Mouse (Mus musculus) macrophage (primary cell): Measurements from ENCODE around the gene Hs1bp3. TPM values are rescaled to one million over a fixed set of nuclear protein-coding genes. Genes with fewer than 3 reads are reported as not detected.

Experiments used
- H3K27ac ChIP-seq: fragments of 350-480 bp; formaldehyde crosslinking; 2 replicates; pipeline ENCODE4 v1.9.0; 2021
- H3K36me3 ChIP-seq: fragments of 350-480 bp; formaldehyde crosslinking; 2 replicates; pipeline ENCODE4 v1.9.0; 2021; ENCODE audit errors: inconsistent target
- H3K4me3 ChIP-seq: fragments of 350-480 bp; formaldehyde crosslinking; 2 replicates; pipeline ENCODE4 v1.9.0; 2021; ENCODE audit errors: inconsistent target
- H3K79me2 ChIP-seq: fragments of 350-480 bp; formaldehyde crosslinking; 2 replicates; pipeline ENCODE4 v1.9.0; 2021; ENCODE audit errors: inconsistent target
- WGBS: methylation state at CpG from one replicate; pipeline ENCODE4 v1.1.7; 2026; ENCODE audit warnings: inconsistent platforms; ENCODE audit not compliant: missing documents; 5-methylcytosine and 5-hydroxymethylcytosine counted together
- polyA plus RNA-seq: library from polyadenylated mRNA; stranded (reverse); fragments of 250-400 nt; gene quantifications from 3 replicates; pipeline ENCODE4 v1.2.4, GENCODE M21; 2018; ENCODE audit warnings: inconsistent platforms

The Hs1bp3 gene
- polyA plus RNA-seq, 1 experiment from 2014 or later = 40.0 TPM

GRCm38 (mm10) chr12:8377169-8377568, 63.9 kb downstream of the Hs1bp3 start:
- Histone ChIP-seq H3K27ac (no peak overlapping the region), H3K36me3 (no peaks in the 10 kb centered on the region), H3K79me2 (no peaks in the 10 kb centered on the region), H3K4me3 (no peak overlapping the region)
- 100% methylated on average over 1 of the region's 1 CpGs for WGBS

- 89% methylated on average over 9 of the region's 9 CpGs for WGBS
- Histone ChIP-seq H3K27ac (no peak overlapping the region), H3K36me3 (no peaks in the 10 kb centered on the region), H3K79me2 (no peaks in the 10 kb centered on the region), H3K4me3 (no peak overlapping the region)
Observed at GRCm38 (mm10) chr12:8377955-8378620, 64.9 kb downstream of the Hs1bp3 start.

DNA sequence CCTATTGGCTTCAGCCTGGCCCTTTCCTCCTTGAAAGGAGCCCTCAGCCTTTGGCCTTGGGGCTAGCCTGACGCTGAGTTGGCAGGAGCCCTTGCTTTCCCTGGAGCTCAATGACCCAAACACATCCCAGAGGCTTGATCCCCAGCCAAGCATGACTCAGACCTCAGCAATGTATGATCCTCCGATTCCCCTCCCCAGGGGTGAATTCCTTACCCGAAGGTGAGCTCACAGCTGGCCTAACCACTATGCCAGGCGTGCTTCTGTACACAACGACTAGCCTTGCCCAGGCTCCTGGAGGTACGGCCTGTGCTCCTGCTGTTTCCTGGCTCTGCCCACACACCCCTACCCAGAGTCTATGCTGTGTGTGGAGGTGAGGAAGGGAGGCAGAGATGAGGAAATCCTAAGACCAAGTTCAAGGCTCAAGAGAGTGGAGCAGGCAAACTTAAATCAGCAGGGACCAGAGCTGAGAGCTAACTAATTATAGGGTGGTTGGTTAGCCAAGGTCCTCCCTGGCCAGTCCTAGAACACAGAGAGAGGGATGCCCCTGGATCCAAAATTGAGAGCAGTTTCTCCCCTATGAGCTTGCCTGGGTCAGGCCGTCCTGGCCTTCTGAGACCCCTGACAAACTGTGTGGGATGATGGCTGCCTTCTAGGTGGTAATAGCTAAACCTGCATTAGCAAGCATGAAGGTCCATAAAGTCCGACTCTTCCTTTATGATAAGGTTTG, 66.7 kb downstream of the Hs1bp3 start:
- Histone ChIP-seq H3K27ac (no peak overlapping the region), H3K79me2 (no peaks in the 10 kb centered on the region), H3K36me3 (no peaks in the 10 kb centered on the region), H3K4me3 (no peak overlapping the region)
- WGBS = 71% methylated on average over 8 of the region's 8 CpGs

DNA sequence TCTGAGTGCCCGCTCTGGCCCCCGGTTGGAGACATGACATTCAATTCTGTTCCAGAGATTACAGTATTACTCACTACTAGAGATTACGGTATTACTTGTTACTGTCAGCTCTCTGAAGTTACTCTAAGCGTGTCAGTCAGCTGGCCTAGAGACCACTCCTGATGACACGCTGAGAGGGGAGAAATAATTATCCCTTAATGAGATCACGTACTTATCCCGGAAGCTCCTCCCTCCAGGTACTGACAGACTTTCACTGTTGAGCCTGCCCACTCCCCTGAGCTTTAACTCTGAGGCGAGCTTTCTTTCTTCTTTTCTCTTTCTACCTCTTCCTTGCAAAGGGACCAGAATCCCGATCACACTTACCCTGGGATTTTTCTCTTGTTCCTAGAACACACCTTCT, 67.7 kb downstream of the Hs1bp3 start:
- Histone ChIP-seq H3K36me3 (no peaks in the 10 kb centered on the region), H3K27ac (no peak overlapping the region), H3K4me3 (no peak overlapping the region), H3K79me2 (no peaks in the 10 kb centered on the region)
- 92% methylated on average over 9 of the region's 9 CpGs for WGBS

GRCm38 (mm10) chr12:8381940-8382339, 68.7 kb downstream of the Hs1bp3 start:
- Histone ChIP-seq H3K4me3 (no peak overlapping the region), H3K27ac (no peak overlapping the region), H3K36me3 (no peaks in the 10 kb centered on the region), H3K79me2 (no peaks in the 10 kb centered on the region)
- 81% methylated on average over 2 of the region's 2 CpGs for WGBS

DNA sequence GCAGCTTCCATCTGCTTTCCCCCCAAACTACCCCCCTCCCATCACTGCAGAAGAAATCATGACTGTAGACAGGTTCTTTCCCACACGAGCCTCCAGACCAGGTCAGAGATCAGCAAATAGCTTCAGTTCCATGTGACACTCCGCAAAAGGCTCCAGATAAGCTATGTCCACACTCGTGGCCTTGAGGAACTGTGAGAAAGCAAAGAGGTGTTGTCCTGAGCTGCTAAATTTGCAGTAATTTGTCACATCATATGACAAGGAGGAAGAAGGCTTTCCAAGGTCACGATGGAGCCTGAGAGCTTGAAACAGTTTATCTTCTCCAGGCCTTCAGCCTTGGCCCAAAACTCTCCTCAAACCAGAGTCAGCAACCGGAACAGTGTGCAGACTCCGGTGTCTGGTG, 70.6 kb downstream of the Hs1bp3 start:
- 72% methylated on average over 6 of the region's 6 CpGs for WGBS
- no peaks in the 10 kb centered on the region for H3K79me2 ChIP-seq
- H3K36me3 ChIP-seq = no peaks in the 10 kb centered on the region
- H3K27ac ChIP-seq = no peak overlapping the region
- H3K4me3 ChIP-seq = no peak overlapping the region

- Histone ChIP-seq H3K36me3 (no peaks in the 10 kb centered on the region), H3K79me2 (no peaks in the 10 kb centered on the region), H3K4me3 (no peak overlapping the region), H3K27ac (no peak overlapping the region)
- 63% methylated on average over 6 of the region's 6 CpGs for WGBS
Observed at GRCm38 (mm10) chr12:8386451-8387011, 73.3 kb downstream of the Hs1bp3 start.

DNA sequence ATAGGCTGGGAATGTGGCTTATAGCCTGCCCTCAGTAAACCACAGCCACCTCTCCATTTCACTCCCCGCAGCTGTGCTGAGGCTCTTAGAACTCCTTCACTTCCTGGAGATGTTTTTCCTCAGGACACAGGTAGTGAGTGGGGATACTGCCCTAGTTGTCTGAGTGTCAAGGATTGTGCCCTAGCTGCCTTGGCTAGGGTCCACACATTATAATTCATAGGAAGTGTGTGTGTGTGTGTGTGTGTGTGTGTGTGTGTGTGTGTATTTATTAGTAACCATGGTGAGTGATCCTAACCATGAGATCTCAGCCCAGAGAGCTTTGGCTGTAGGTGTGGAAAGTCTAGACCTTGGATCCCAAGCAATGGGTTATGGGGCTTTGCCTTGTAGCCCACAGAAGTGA, 74.0 kb downstream of the Hs1bp3 start:
- H3K4me3 ChIP-seq = no peak overlapping the region
- WGBS = 88% methylated on average over 1 of the region's 1 CpGs
- H3K27ac ChIP-seq = no peak overlapping the region
- H3K36me3 ChIP-seq = no peaks in the 10 kb centered on the region
- H3K79me2 ChIP-seq = no peaks in the 10 kb centered on the region

DNA sequence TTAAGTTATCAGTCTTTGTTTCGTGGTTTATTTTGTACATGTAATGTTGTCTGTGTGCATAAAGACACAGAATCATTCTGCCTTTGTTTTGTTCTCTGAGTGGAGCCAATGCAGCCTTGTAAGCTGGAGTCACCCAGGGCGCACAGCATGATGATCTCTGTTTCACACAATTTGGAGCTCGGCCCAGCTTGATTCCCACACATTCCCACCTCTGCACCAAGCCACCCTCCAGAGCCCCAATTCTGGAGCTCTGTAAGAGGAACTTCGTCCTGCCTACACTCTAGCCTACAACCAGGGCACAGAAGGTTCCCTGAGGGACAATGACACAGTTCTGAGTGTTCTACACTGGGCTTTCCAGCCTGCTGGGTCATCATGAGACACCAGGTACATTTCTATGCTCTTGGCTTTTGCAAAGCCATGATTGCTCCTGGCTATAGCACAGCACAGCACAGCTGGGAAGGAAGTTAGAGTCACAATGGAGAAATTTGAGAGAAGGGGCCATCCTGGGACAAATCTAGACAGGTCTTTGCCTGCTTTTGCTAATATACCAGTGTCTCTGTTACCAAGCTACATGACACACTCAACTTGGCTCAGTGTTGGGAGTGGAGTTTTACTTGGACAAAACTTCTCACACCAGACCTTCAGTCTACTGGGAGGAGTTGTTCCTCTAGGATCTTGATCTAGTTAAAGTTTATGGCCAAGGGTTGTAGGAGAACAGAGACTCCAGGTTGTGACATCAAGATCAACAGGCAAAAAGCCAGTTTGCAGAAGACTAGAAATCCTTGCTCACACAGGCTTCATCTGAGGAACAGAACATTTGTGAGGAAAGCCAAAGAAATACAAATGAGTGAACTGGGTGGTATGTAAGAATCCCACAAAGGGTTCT, 75.5 kb downstream of the Hs1bp3 start:
- WGBS = 96% methylated on average over 4 of the region's 4 CpGs
- Histone ChIP-seq H3K36me3 (no peaks in the 10 kb centered on the region), H3K79me2 (no peaks in the 10 kb centered on the region), H3K4me3 (no peak overlapping the region), H3K27ac (no peak overlapping the region)

DNA sequence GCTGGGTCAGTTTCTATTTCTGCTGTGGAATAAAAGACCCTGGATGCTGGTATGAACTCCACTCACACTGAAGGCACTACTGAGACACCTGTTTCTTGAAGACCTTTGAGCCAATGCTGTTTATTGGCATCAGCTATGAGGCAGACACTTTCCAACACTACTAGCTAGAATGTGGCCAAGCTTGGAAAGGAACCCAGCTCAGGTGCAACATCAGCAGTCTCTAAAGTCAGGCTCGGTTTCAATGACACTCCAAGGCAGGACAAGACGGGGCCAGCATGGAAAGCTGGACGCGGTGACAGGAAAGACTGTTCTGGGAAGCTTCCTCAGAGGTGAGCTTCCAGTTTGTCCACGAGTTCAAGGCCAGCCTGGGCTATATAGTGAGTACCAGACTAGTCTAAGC, 80.0 kb downstream of the Hs1bp3 start:
- Histone ChIP-seq H3K4me3 (no peak overlapping the region), H3K36me3 (no peaks in the 10 kb centered on the region), H3K27ac (no peak overlapping the region), H3K79me2 (no peaks in the 10 kb centered on the region)
- 96% methylated on average over 5 of the region's 5 CpGs for WGBS

Other genes starting within 250 kb of the Hs1bp3 start
- gene Ldah, start 105.3 kb upstream of the Hs1bp3 start, polyA plus RNA-seq = 49.0 to 60.9 TPM (median 49.6 TPM) in 3 replicates
- not detected in 3 replicates for gene Gdf7, start 11.5 kb upstream of the Hs1bp3 start, polyA plus RNA-seq
- 52.5 to 182 TPM (median 116 TPM) in 3 replicates for gene Rhob, start 186.6 kb downstream of the Hs1bp3 start, polyA plus RNA-seq